Mouse (Mus musculus) embryonic facial prominence, embryonic 10.5 days (tissue): ENCODE measurements around the gene Rpl26. TPM values are rescaled to one million over a fixed set of nuclear protein-coding genes. Genes with fewer than 3 reads are reported as not detected.

Experiments
- DNase-seq: peaks from one replicate; pipeline ENCODE4 v3.0.0-alpha.2; 2017; ENCODE audit warnings: low spot score
- H3K27ac ChIP-seq: fragments of 300-500 bp; sonication (generic); replicated peaks from 2 replicates; pipeline ENCODE4 v1.5.1; 2016; ENCODE audit warnings: mild to moderate bottlenecking
- H3K27me3 ChIP-seq: fragments of 300-500 bp; sonication (generic); replicated peaks from 2 replicates; pipeline ENCODE4 v1.6.1; 2016; ENCODE audit warnings: low read depth, mild to moderate bottlenecking; ENCODE audit not compliant: poor library complexity, severe bottlenecking
- H3K36me3 ChIP-seq: fragments of 300-500 bp; sonication (generic); replicated peaks from 2 replicates; pipeline ENCODE4 v1.6.1; 2016; ENCODE audit warnings: mild to moderate bottlenecking, moderate library complexity
- H3K4me1 ChIP-seq: fragments of 300-500 bp; sonication (generic); 2 replicates; pipeline ENCODE4 v1.6.1; 2016
- H3K4me3 ChIP-seq: fragments of 300-500 bp; sonication (generic); 2 replicates; pipeline ENCODE4 v1.5.1; 2016; ENCODE audit warnings: mild to moderate bottlenecking, moderate library complexity
- H3K9me3 ChIP-seq: fragments of 300-500 bp; sonication (generic); 2 replicates; pipeline ENCODE4 v1.6.1; 2016; ENCODE audit warnings: mild to moderate bottlenecking
- WGBS: fragments of 180-500 bp; shearing (Covaris S2); methylation state at CpG from one replicate; pipeline ENCODE4 v1.1.7; 2016; 5-methylcytosine and 5-hydroxymethylcytosine counted together
- polyA plus RNA-seq: library from polyadenylated mRNA; unstranded; fragments of >200 nt; fragmentation: Nextera tagmentation; extraction: Ambion mirVana; gene quantifications from 2 replicates; pipeline ENCODE4 v1.2.1, GENCODE M21; 2016

Rpl26 gene
- polyA plus RNA-seq, 1 experiment from 2014 or later: 1,085 TPM

- Histone ChIP-seq H3K4me1 (peaks cover 7% of the 10 kb centered on the region), H3K4me3 (no peak overlapping the region), H3K36me3 (no peaks in the 10 kb centered on the region), H3K9me3 (no peaks in the 10 kb centered on the region), H3K27me3 (no peaks in the 10 kb centered on the region), H3K27ac (no peak overlapping the region)
- no peak for DNase-seq
- 91% methylated on average over 9 of the region's 9 CpGs for WGBS
These were observed 30.1 kb upstream of the Rpl26 start for GRCm38 (mm10) chr11:68871277-68871676.

GRCm38 (mm10) chr11:68871748-68872147 is 29.6 kb upstream of the Rpl26 start, which contains the start of gene Ndel1:
Gene Ndel1 (minus strand): TSS chr11:68871858.
- no peak within 1 kb of the TSS for H3K4me3 ChIP-seq
- H3K36me3 ChIP-seq: no peaks in the 10 kb centered on the region
- H3K9me3 ChIP-seq: no peaks in the 10 kb centered on the region
- H3K4me1 ChIP-seq: peaks cover 7% of the 10 kb centered on the region
- DNase-seq: no peak
- peak within 1 kb of the TSS; percentile 2; the same call in 1 of the 2 replicates for H3K27ac ChIP-seq
- WGBS: 62% methylated on average over 6 of the region's 6 CpGs
- no peaks in the 10 kb centered on the region for H3K27me3 ChIP-seq

GRCm38 (mm10) chr11:68874841-68875240 is 26.5 kb upstream of the Rpl26 start:
- Histone ChIP-seq H3K36me3 (no peaks in the 10 kb centered on the region), H3K27ac (no peak overlapping the region), H3K4me3 (no peak overlapping the region), H3K9me3 (no peaks in the 10 kb centered on the region), H3K27me3 (no peaks in the 10 kb centered on the region), H3K4me1 (peaks cover 7% of the 10 kb centered on the region)
- peak; percentile 63 for DNase-seq
- 0% methylated on average over 2 of the region's 2 CpGs for WGBS

GRCm38 (mm10) chr11:68878811-68879210 is 22.6 kb upstream of the Rpl26 start:
- no peaks in the 10 kb centered on the region; the same call in 1 of the 2 replicates for H3K27me3 ChIP-seq
- no peaks in the 10 kb centered on the region for H3K36me3 ChIP-seq
- H3K9me3 ChIP-seq: no peaks in the 10 kb centered on the region
- WGBS: 85% methylated on average over 5 of the region's 5 CpGs
- no peak overlapping the region for H3K27ac ChIP-seq
- DNase-seq: no peak
- H3K4me3 ChIP-seq: no peak overlapping the region
- peaks cover 4% of the 10 kb centered on the region; the same call in 1 of the 2 replicates for H3K4me1 ChIP-seq

GRCm38 (mm10) chr11:68882107-68882506 is 19.3 kb upstream of the Rpl26 start:
- no peaks in the 10 kb centered on the region for H3K9me3 ChIP-seq
- WGBS: 18% methylated on average over 14 of the region's 14 CpGs
- H3K36me3 ChIP-seq: no peaks in the 10 kb centered on the region
- no peaks in the 10 kb centered on the region; the same call in 1 of the 2 replicates for H3K27me3 ChIP-seq
- H3K4me1 ChIP-seq: peaks cover 4% of the 10 kb centered on the region; the same call in 1 of the 2 replicates
- no peak overlapping the region for H3K27ac ChIP-seq
- no peak overlapping the region for H3K4me3 ChIP-seq
- DNase-seq: peak; percentile 37

- no peaks in the 10 kb centered on the region for H3K9me3 ChIP-seq
- WGBS: 78% methylated on average over 2 of the region's 2 CpGs
These were observed 17.5 kb upstream of the Rpl26 start for GRCm38 (mm10) chr11:68883843-68884242.

GRCm38 (mm10) chr11:68884368-68884767 is 17.0 kb upstream of the Rpl26 start:
- no peaks in the 10 kb centered on the region for H3K9me3 ChIP-seq
- no peak overlapping the region for H3K27ac ChIP-seq
- no peak for DNase-seq
- H3K4me3 ChIP-seq: no peak overlapping the region
- H3K36me3 ChIP-seq: no peaks in the 10 kb centered on the region
- WGBS: 78% methylated on average over 5 of the region's 5 CpGs
- no peaks in the 10 kb centered on the region; the same call in 1 of the 2 replicates for H3K27me3 ChIP-seq
- peaks cover 10% of the 10 kb centered on the region; the same call in 1 of the 2 replicates for H3K4me1 ChIP-seq

More at GRCm38 (mm10) chr11:68883843-68884242, 17.5 kb upstream of the Rpl26 start:
- H3K27ac ChIP-seq: no peak overlapping the region
- no peaks in the 10 kb centered on the region for H3K36me3 ChIP-seq
- H3K4me1 ChIP-seq: peaks cover 10% of the 10 kb centered on the region; the same call in 1 of the 2 replicates
- no peaks in the 10 kb centered on the region; the same call in 1 of the 2 replicates for H3K27me3 ChIP-seq
- DNase-seq: no peak
- H3K4me3 ChIP-seq: no peak overlapping the region

GRCm38 (mm10) chr11:68886091-68886490 is 15.3 kb upstream of the Rpl26 start:
- H3K4me1 ChIP-seq: peaks cover 10% of the 10 kb centered on the region; the same call in 1 of the 2 replicates
- H3K27ac ChIP-seq: no peak overlapping the region
- no peaks in the 10 kb centered on the region for H3K9me3 ChIP-seq
- no peak for DNase-seq
- H3K27me3 ChIP-seq: no peaks in the 10 kb centered on the region; the same call in 1 of the 2 replicates
- H3K4me3 ChIP-seq: no peak overlapping the region
- WGBS: 77% methylated on average over 5 of the region's 5 CpGs
- no peaks in the 10 kb centered on the region for H3K36me3 ChIP-seq

GRCm38 (mm10) chr11:68888253-68888652 is 13.1 kb upstream of the Rpl26 start, which contains the start of gene Rnf222:
Gene Rnf222 (plus strand): TSS chr11:68888553.
- no peak within 1 kb of the TSS for H3K4me3 ChIP-seq
- WGBS: 37% methylated on average over 6 of the region's 6 CpGs
- H3K9me3 ChIP-seq: no peaks in the 10 kb centered on the region
- no peak for DNase-seq
- peaks cover 6% of the 10 kb centered on the region; the same call in 1 of the 2 replicates for H3K4me1 ChIP-seq
- no peaks in the 10 kb centered on the region for H3K36me3 ChIP-seq
- no peaks in the 10 kb centered on the region; the same call in 1 of the 2 replicates for H3K27me3 ChIP-seq
- H3K27ac ChIP-seq: no peak within 1 kb of the TSS

GRCm38 (mm10) chr11:68888653-68889052 is 12.7 kb upstream of the Rpl26 start:
- H3K36me3 ChIP-seq: no peaks in the 10 kb centered on the region
- H3K4me3 ChIP-seq: no peak overlapping the region
- H3K27me3 ChIP-seq: no peaks in the 10 kb centered on the region
- DNase-seq: no peak
- H3K9me3 ChIP-seq: no peaks in the 10 kb centered on the region
- WGBS: 83% methylated on average over 2 of the region's 2 CpGs
- H3K27ac ChIP-seq: no peak overlapping the region
- peaks cover 6% of the 10 kb centered on the region; the same call in 1 of the 2 replicates for H3K4me1 ChIP-seq

GRCm38 (mm10) chr11:68890625-68891024 is 10.8 kb upstream of the Rpl26 start:
- Histone ChIP-seq H3K4me1 (peaks cover 14% of the 10 kb centered on the region), H3K27me3 (no peaks in the 10 kb centered on the region), H3K27ac (no peak overlapping the region), H3K9me3 (no peaks in the 10 kb centered on the region), H3K36me3 (no peaks in the 10 kb centered on the region), H3K4me3 (no peak overlapping the region)
- 49% methylated on average over 2 of the region's 2 CpGs for WGBS
- DNase-seq: no peak

GRCm38 (mm10) chr11:68891823-68892222 is 9.6 kb upstream of the Rpl26 start:
- no peak overlapping the region for H3K4me3 ChIP-seq
- no peak overlapping the region for H3K27ac ChIP-seq
- no peaks in the 10 kb centered on the region for H3K36me3 ChIP-seq
- no peak for DNase-seq
- peaks cover 14% of the 10 kb centered on the region for H3K4me1 ChIP-seq
- 84% methylated on average over 5 of the region's 5 CpGs for WGBS
- H3K27me3 ChIP-seq: no peaks in the 10 kb centered on the region
- H3K9me3 ChIP-seq: no peaks in the 10 kb centered on the region

GRCm38 (mm10) chr11:68892233-68892832 is 9.1 kb upstream of the Rpl26 start:
- WGBS: 77% methylated on average over 15 of the region's 15 CpGs
- no peak for DNase-seq
- Histone ChIP-seq H3K27ac (0 out of 2 replicates have a peak overlapping the region, but pooled peaks have one; percentile 44), H3K36me3 (no peaks in the 10 kb centered on the region), H3K27me3 (no peaks in the 10 kb centered on the region), H3K4me3 (no peak overlapping the region), H3K4me1 (peaks cover 14% of the 10 kb centered on the region), H3K9me3 (no peaks in the 10 kb centered on the region)
